Mouse (Mus musculus) hindbrain, postnatal 0 days (tissue): Measurements from ENCODE around the gene Rtp1. TPM values are rescaled to one million over a fixed set of nuclear protein-coding genes. Genes with fewer than 3 reads are reported as not detected.

Source experiments
- ATAC-seq: fragments of 200-750 bp; cut with Nextera tagmentation; 2 replicates; pipeline ENCODE4 v1.8.0; 2017; ENCODE audit warnings: mild to moderate bottlenecking, moderate TSS enrichment, moderate library complexity
- DNase-seq: peaks from one replicate; pipeline ENCODE4 v3.0.0-alpha.2; 2015; ENCODE audit warnings: low spot score
- H3K27ac ChIP-seq: fragments of 300-500 bp; sonication (generic); 2 replicates; pipeline ENCODE4 v1.5.1; 2014; ENCODE audit warnings: mild to moderate bottlenecking
- H3K27me3 ChIP-seq: fragments of 300-500 bp; sonication (generic); 2 replicates; pipeline ENCODE4 v1.6.1; 2014; ENCODE audit warnings: low read length, mixed read lengths; ENCODE audit not compliant: insufficient read depth
- H3K36me3 ChIP-seq: fragments of 300-500 bp; sonication (generic); 2 replicates; pipeline ENCODE4 v1.6.1; 2014; ENCODE audit warnings: low read length, mixed read lengths; ENCODE audit not compliant: insufficient read depth
- H3K4me1 ChIP-seq: fragments of 300-500 bp; sonication (generic); 2 replicates; pipeline ENCODE4 v1.6.1; 2014; ENCODE audit warnings: antibody characterized with exemption, low read length, mixed read lengths; ENCODE audit not compliant: insufficient read depth
- H3K4me2 ChIP-seq: fragments of 300-500 bp; sonication (generic); 2 replicates; pipeline ENCODE4 v1.6.1; 2014; ENCODE audit warnings: low read depth, mild to moderate bottlenecking, low read length, moderate library complexity, mixed read lengths
- H3K4me3 ChIP-seq: fragments of 300-500 bp; sonication (generic); 2 replicates; pipeline ENCODE4 v1.5.1; 2014; ENCODE audit warnings: low read length
- H3K9ac ChIP-seq: fragments of 300-500 bp; sonication (generic); replicated peaks from 2 replicates; pipeline ENCODE4 v1.6.1; 2014; ENCODE audit warnings: mild to moderate bottlenecking, low read length, moderate library complexity, mixed read lengths
- H3K9me3 ChIP-seq: fragments of 300-500 bp; sonication (generic); 2 replicates; pipeline ENCODE4 v1.6.1; 2016; ENCODE audit warnings: low read length, mixed read lengths
- CTCF ChIP-seq: IDR thresholded peaks from 2 replicates; pipeline ENCODE4 v1.5.1; 2016; ENCODE audit warnings: antibody characterized with exemption, control low read depth, low read depth
- WGBS: fragments of 180-500 bp; shearing (Covaris S2); extraction: QIAGEN DNeasy Blood & Tissue Kit; methylation state at CpG from one replicate; pipeline ENCODE4 v1.1.7; 2014; 5-methylcytosine and 5-hydroxymethylcytosine counted together
- polyA plus RNA-seq: library from polyadenylated mRNA; unstranded; fragments of >200 nt; fragmentation: Nextera tagmentation; extraction: Ambion mirVana; gene quantifications from 2 replicates; pipeline ENCODE4 v1.2.1, GENCODE M21; 2015
- total RNA-seq: library from RNA; depleted of rRNA; stranded (reverse); fragments of >200 nt; gene quantifications from 2 replicates; pipeline ENCODE4 v1.2.3, GENCODE M21; 2014

Rtp1 gene
- total and polyA plus RNA-seq, 2 experiments from 2014 or later, result 0.36 to 0.99 TPM

- H3K4me3 ChIP-seq, result no peak overlapping the region
- 47% methylated on average over 8 of the region's 8 CpGs for WGBS
- DNase-seq (peak; percentile 88), ATAC-seq (no peak)
- H3K36me3 ChIP-seq, result no peaks in the 10 kb centered on the region
- no peak overlapping the region for H3K9ac ChIP-seq
- no peak overlapping the region for H3K4me2 ChIP-seq
- no peaks in the 10 kb centered on the region for H3K27me3 ChIP-seq
- TF ChIP-seq CTCF, result peak; percentile 87
- no peaks in the 10 kb centered on the region for H3K4me1 ChIP-seq
- H3K27ac ChIP-seq, result no peak overlapping the region
- H3K9me3 ChIP-seq, result no peaks in the 10 kb centered on the region
Measured at GRCm38 (mm10) chr16:23403008-23403755, 25.8 kb upstream of the Rtp1 start.

GRCm38 (mm10) chr16:23412930-23413329, 16.0 kb upstream of the Rtp1 start:
- Histone ChIP-seq H3K36me3 (no peaks in the 10 kb centered on the region), H3K9ac (no peak overlapping the region), H3K4me3 (no peak overlapping the region), H3K9me3 (no peaks in the 10 kb centered on the region), H3K4me1 (0 out of 2 replicates have a peak, but pooled peaks cover 6% of the 10 kb centered on the region), H3K27ac (no peak overlapping the region), H3K27me3 (no peaks in the 10 kb centered on the region), H3K4me2 (no peak overlapping the region)
- ATAC-seq, result no peak
- WGBS, result 85% methylated on average over 6 of the region's 6 CpGs
- no peak for DNase-seq
- no peak for TF ChIP-seq CTCF

- no peak for TF ChIP-seq CTCF
- H3K9ac ChIP-seq, result no peak overlapping the region
- WGBS, result 26% methylated on average over 10 of the region's 10 CpGs
- 0 out of 2 replicates have a peak, but pooled peaks cover 6% of the 10 kb centered on the region for H3K4me1 ChIP-seq
- no peak overlapping the region for H3K27ac ChIP-seq
- H3K36me3 ChIP-seq, result no peaks in the 10 kb centered on the region
- peak overlapping the region; percentile 25 for H3K4me2 ChIP-seq
- peak; percentile 5 for DNase-seq
- H3K9me3 ChIP-seq, result no peaks in the 10 kb centered on the region
- ATAC-seq, result no peak
- H3K27me3 ChIP-seq, result no peaks in the 10 kb centered on the region
- H3K4me3 ChIP-seq, result no peak overlapping the region
Measured at GRCm38 (mm10) chr16:23416261-23416656, 12.7 kb upstream of the Rtp1 start.

- peak; percentile 18; the same call in 1 of the 2 replicates for ATAC-seq
- peak overlapping the region; percentile 25 for H3K4me2 ChIP-seq
- H3K27me3 ChIP-seq, result no peaks in the 10 kb centered on the region
- DNase-seq, result no peak
- WGBS, result 40% methylated on average over 9 of the region's 9 CpGs
- H3K4me3 ChIP-seq, result no peak overlapping the region
- no peak overlapping the region for H3K27ac ChIP-seq
- TF ChIP-seq CTCF, result no peak
- H3K4me1 ChIP-seq, result 0 out of 2 replicates have a peak, but pooled peaks cover 6% of the 10 kb centered on the region
- no peak overlapping the region for H3K9ac ChIP-seq
- H3K36me3 ChIP-seq, result no peaks in the 10 kb centered on the region
- H3K9me3 ChIP-seq, result no peaks in the 10 kb centered on the region
Measured at GRCm38 (mm10) chr16:23416657-23417293, 12.2 kb upstream of the Rtp1 start.

DNA sequence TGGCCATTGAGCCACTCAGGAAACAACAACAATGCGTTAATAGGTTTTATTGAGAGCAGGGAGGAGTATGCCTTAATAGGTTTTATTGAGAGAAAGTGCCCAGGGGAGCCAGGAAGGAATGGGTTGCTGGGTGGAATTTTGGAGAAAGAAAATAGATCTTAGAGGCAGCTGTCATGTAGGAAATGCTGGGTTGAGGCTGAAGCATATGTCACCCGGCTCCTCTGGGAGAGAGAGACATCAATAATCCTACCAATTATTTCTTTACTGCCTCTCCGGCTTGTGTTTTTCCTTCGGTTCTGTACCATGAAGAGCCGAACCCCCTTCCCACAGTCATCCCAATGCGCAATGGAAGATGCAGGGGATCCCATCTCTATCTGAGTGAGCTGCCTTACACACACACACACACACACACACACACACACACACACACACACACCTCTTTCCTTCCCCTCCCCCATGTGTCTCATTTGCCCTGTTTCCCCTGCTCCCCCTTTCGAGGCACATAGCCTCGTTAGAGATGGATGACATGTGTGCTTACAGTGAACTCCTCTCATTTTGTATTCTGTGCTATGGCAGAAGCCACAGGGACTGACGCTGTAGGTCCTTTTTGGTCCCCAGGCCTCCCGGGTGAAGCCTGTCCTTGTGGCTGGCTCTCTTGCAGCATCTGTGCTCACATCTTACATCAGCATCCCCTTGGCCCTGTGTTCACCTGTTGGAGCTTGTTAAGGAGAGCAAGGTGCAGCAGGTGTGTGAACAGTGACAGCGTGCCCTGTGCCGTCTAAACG, 11.3 kb upstream of the Rtp1 start:
- Histone ChIP-seq H3K9ac (no peak overlapping the region), H3K4me2 (no peak overlapping the region), H3K36me3 (no peaks in the 10 kb centered on the region), H3K27me3 (no peaks in the 10 kb centered on the region), H3K4me1 (0 out of 2 replicates have a peak, but pooled peaks cover 6% of the 10 kb centered on the region), H3K4me3 (no peak overlapping the region), H3K9me3 (no peaks in the 10 kb centered on the region), H3K27ac (no peak overlapping the region)
- ATAC-seq (no peak), DNase-seq (no peak)
- WGBS, result 47% methylated on average over 13 of the region's 13 CpGs
- no peak for TF ChIP-seq CTCF

DNA sequence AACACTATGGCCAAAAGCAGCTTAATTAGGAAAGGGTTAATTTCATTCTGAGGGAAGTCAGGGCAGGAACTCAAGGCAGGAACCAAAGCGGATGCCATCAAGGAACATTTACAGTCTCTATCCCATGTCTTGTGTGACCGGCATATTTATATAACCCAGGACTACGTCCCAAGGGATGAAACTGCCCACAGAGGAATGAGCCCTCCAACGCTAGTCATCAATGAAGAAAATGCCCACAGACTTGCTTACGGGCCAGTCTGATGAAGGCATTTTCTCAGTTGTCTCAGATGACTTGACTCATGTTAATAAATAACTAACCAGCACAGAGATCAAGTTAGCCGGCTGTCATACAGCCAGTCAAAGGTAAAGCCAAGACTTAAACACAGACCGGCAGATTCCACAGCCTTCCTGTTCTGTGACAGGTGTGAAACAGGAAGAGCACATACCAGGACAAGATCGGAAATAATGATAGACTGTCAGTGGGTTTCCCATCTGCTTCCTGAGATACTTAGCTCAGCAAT, 9.3 kb upstream of the Rtp1 start:
- TF ChIP-seq CTCF, result no peak
- H3K4me1 ChIP-seq, result 0 out of 2 replicates have a peak, but pooled peaks cover 6% of the 10 kb centered on the region
- H3K4me2 ChIP-seq, result no peak overlapping the region
- no peaks in the 10 kb centered on the region for H3K36me3 ChIP-seq
- H3K9me3 ChIP-seq, result no peaks in the 10 kb centered on the region
- no peak overlapping the region for H3K4me3 ChIP-seq
- 90% methylated on average over 8 of the region's 8 CpGs for WGBS
- no peak overlapping the region for H3K9ac ChIP-seq
- DNase-seq (no peak), ATAC-seq (no peak)
- no peak overlapping the region for H3K27ac ChIP-seq
- H3K27me3 ChIP-seq, result no peaks in the 10 kb centered on the region
